Mouse (Mus musculus): ENCODE measurements around the gene 2310030G06Rik. TPM values are rescaled to one million over a fixed set of nuclear protein-coding genes. Genes with fewer than 3 reads are reported as not detected.
A peak's percentile ranks its signal among the peaks of the same experiment; 100 is the strongest.

Gene 2310030G06Rik
- polyA plus RNA-seq, 1 experiment from 2014 or later = 2.2 TPM

GRCm38 (mm10) chr9:50740867-50741784 is 5.2 kb downstream of the 2310030G06Rik start:
- H3K27me3 ChIP-seq = no peaks in the 10 kb centered on the region; the same call in 1 of the 2 replicates
- H3K9ac ChIP-seq (replicated peaks) = no peak overlapping the region
- no peaks in the 10 kb centered on the region for H3K36me3 ChIP-seq
- H3K4me3 ChIP-seq (replicated peaks) = no peak overlapping the region
- H3K4me1 ChIP-seq (replicated peaks) = peaks cover 7% of the 10 kb centered on the region
- WGBS = 84% methylated on average over 14 of the region's 14 CpGs
- no peak overlapping the region for H3K27ac ChIP-seq
- H3K4me2 ChIP-seq = no peak overlapping the region
- no peaks in the 10 kb centered on the region for H3K9me3 ChIP-seq
- ATAC-seq (ENCODE audit: insufficient number of reproducible peaks, insufficient read depth, low FRiP score, low TSS enrichment, low read depth) = no peak

- Histone ChIP-seq H3K9ac (replicated peaks) (no peak within 1 kb of the TSS), H3K4me3 (replicated peaks) (peak within 1 kb of the TSS; percentile 39), H3K36me3 (no peaks in the 10 kb centered on the region), H3K27me3 (no peaks in the 10 kb centered on the region), H3K9me3 (no peaks in the 10 kb centered on the region), H3K4me2 (peak within 1 kb of the TSS; percentile 63), H3K4me1 (replicated peaks) (peaks cover 7% of the 10 kb centered on the region), H3K27ac (no peak within 1 kb of the TSS)
- ATAC-seq (ENCODE audit: insufficient number of reproducible peaks, insufficient read depth, low FRiP score, low TSS enrichment, low read depth) = peak; percentile 96
- WGBS = 13% methylated on average over 36 of the region's 36 CpGs
Measured at GRCm38 (mm10) chr9:50738914-50739870, 7.1 kb downstream of the 2310030G06Rik start, which contains the start of gene Dixdc1. TSS of gene Dixdc1 (minus strand) at chr9:50739517.

GRCm38 (mm10) chr9:50734989-50735388 is 11.3 kb downstream of the 2310030G06Rik start:
- H3K9ac ChIP-seq (replicated peaks) = no peak overlapping the region
- H3K4me2 ChIP-seq = 0 out of 2 replicates have a peak overlapping the region, but pooled peaks have one; percentile 15
- 3% methylated on average over 9 of the region's 9 CpGs for WGBS
- no peak overlapping the region for H3K4me3 ChIP-seq (replicated peaks)
- H3K36me3 ChIP-seq = no peaks in the 10 kb centered on the region
- no peak for ATAC-seq (ENCODE audit: insufficient number of reproducible peaks, insufficient read depth, low FRiP score, low TSS enrichment, low read depth)
- H3K4me1 ChIP-seq (replicated peaks) = peaks cover 7% of the 10 kb centered on the region
- H3K27me3 ChIP-seq = no peaks in the 10 kb centered on the region
- no peaks in the 10 kb centered on the region for H3K9me3 ChIP-seq
- no peak overlapping the region for H3K27ac ChIP-seq

GRCm38 (mm10) chr9:50732560-50732959 is 13.8 kb downstream of the 2310030G06Rik start:
- WGBS = 20% methylated on average over 4 of the region's 4 CpGs
- Histone ChIP-seq H3K4me3 (replicated peaks) (no peak overlapping the region), H3K4me1 (replicated peaks) (peaks cover 7% of the 10 kb centered on the region; the same call in 1 of the 2 replicates), H3K9ac (replicated peaks) (no peak overlapping the region), H3K27me3 (no peaks in the 10 kb centered on the region), H3K27ac (no peak overlapping the region), H3K36me3 (no peaks in the 10 kb centered on the region), H3K9me3 (no peaks in the 10 kb centered on the region), H3K4me2 (no peak overlapping the region)
- no peak for ATAC-seq (ENCODE audit: insufficient number of reproducible peaks, insufficient read depth, low FRiP score, low TSS enrichment, low read depth)

GRCm38 (mm10) chr9:50729600-50729999 is 16.7 kb downstream of the 2310030G06Rik start:
- H3K27me3 ChIP-seq = no peaks in the 10 kb centered on the region
- H3K4me2 ChIP-seq = no peak overlapping the region
- ATAC-seq (ENCODE audit: insufficient number of reproducible peaks, insufficient read depth, low FRiP score, low TSS enrichment, low read depth) = no peak
- H3K36me3 ChIP-seq = no peaks in the 10 kb centered on the region
- 55% methylated on average over 4 of the region's 4 CpGs for WGBS
- H3K4me3 ChIP-seq (replicated peaks) = no peak overlapping the region
- no peaks in the 10 kb centered on the region for H3K9me3 ChIP-seq
- H3K9ac ChIP-seq (replicated peaks) = no peak overlapping the region
- peaks cover 32% of the 10 kb centered on the region for H3K4me1 ChIP-seq (replicated peaks)
- H3K27ac ChIP-seq = no peak overlapping the region

- peaks cover 44% of the 10 kb centered on the region for H3K4me1 ChIP-seq (replicated peaks)
- H3K36me3 ChIP-seq = no peaks in the 10 kb centered on the region
Measured at GRCm38 (mm10) chr9:50727925-50728651, 18.2 kb downstream of the 2310030G06Rik start.

GRCm38 (mm10) chr9:50727171-50727924 is 19.0 kb downstream of the 2310030G06Rik start:
- 3% methylated on average over 30 of the region's 30 CpGs for WGBS
- peaks cover 50% of the 10 kb centered on the region for H3K4me1 ChIP-seq (replicated peaks)
- no peaks in the 10 kb centered on the region for H3K27me3 ChIP-seq
- peak overlapping the region; percentile 70 for H3K9ac ChIP-seq (replicated peaks)
- peak overlapping the region; percentile 83 for H3K4me2 ChIP-seq
- H3K36me3 ChIP-seq = no peaks in the 10 kb centered on the region
- ATAC-seq (ENCODE audit: insufficient number of reproducible peaks, insufficient read depth, low FRiP score, low TSS enrichment, low read depth) = peak; percentile 23; the same call in 1 of the 2 replicates
- peak overlapping the region; percentile 88 for H3K27ac ChIP-seq
- H3K9me3 ChIP-seq = no peaks in the 10 kb centered on the region
- H3K4me3 ChIP-seq (replicated peaks) = peak overlapping the region; percentile 71

More at GRCm38 (mm10) chr9:50727925-50728651, 18.2 kb downstream of the 2310030G06Rik start:
- H3K4me2 ChIP-seq = peak overlapping the region; percentile 83
- peak; percentile 93 for ATAC-seq (ENCODE audit: insufficient number of reproducible peaks, insufficient read depth, low FRiP score, low TSS enrichment, low read depth)
- peak overlapping the region; percentile 88 for H3K27ac ChIP-seq
- H3K27me3 ChIP-seq = no peaks in the 10 kb centered on the region
- H3K9me3 ChIP-seq = no peaks in the 10 kb centered on the region
- WGBS = under 1% methylated on average over 40 of the region's 45 CpGs
- H3K9ac ChIP-seq (replicated peaks) = peak overlapping the region; percentile 70
- peak overlapping the region; percentile 71 for H3K4me3 ChIP-seq (replicated peaks)

GRCm38 (mm10) chr9:50725921-50726590 is 20.3 kb downstream of the 2310030G06Rik start:
- no peaks in the 10 kb centered on the region for H3K36me3 ChIP-seq
- WGBS = 23% methylated on average over 8 of the region's 8 CpGs
- H3K4me1 ChIP-seq (replicated peaks) = peaks cover 55% of the 10 kb centered on the region

GRCm38 (mm10) chr9:50724661-50725330 is 21.5 kb downstream of the 2310030G06Rik start:
- no peak for ATAC-seq (ENCODE audit: insufficient number of reproducible peaks, insufficient read depth, low FRiP score, low TSS enrichment, low read depth)
- 25% methylated on average over 3 of the region's 3 CpGs for WGBS
- H3K9ac ChIP-seq (replicated peaks) = no peak overlapping the region
- H3K36me3 ChIP-seq = peaks cover 1% of the 10 kb centered on the region; the same call in 1 of the 2 replicates
- peak overlapping the region; percentile 22 for H3K4me2 ChIP-seq
- peaks cover 58% of the 10 kb centered on the region for H3K4me1 ChIP-seq (replicated peaks)
- no peak overlapping the region for H3K4me3 ChIP-seq (replicated peaks)
- no peaks in the 10 kb centered on the region for H3K27me3 ChIP-seq
- no peaks in the 10 kb centered on the region for H3K9me3 ChIP-seq
- H3K27ac ChIP-seq = peak overlapping the region; percentile 25; the same call in 1 of the 2 replicates

More at GRCm38 (mm10) chr9:50725921-50726590, 20.3 kb downstream of the 2310030G06Rik start:
- Histone ChIP-seq H3K9me3 (no peaks in the 10 kb centered on the region), H3K4me2 (peak overlapping the region; percentile 83), H3K4me3 (replicated peaks) (peak overlapping the region; percentile 71), H3K9ac (replicated peaks) (peak overlapping the region; percentile 70; the same call in 1 of the 2 replicates), H3K27ac (peak overlapping the region; percentile 88), H3K27me3 (no peaks in the 10 kb centered on the region)
- ATAC-seq (ENCODE audit: insufficient number of reproducible peaks, insufficient read depth, low FRiP score, low TSS enrichment, low read depth) = no peak
